10 mouse cellular contexts compared by ENCODE assay signal in genomic region chr12:99529687-99530411, GRCm38 (mm10). TPM values are rescaled to one million over a fixed set of nuclear protein-coding genes. Genes with fewer than 3 reads are reported as not detected.
A peak's percentile ranks its signal among the peaks of the same experiment; 100 is the strongest.
DNase-seq lines count a peak whose midpoint lies in the region; ATAC-seq lines count a peak whose summit lies in the region.
"Had no signal": no experiment of that assay in that cellular context is flagged by ENCODE, and none has a peak within 500 bp of the region (broad histone marks: within the 10 kb centered on the region; RNA-seq: fewer than 3 reads in every experiment).

No protein-coding gene starts in this region.

- WGBS in forebrain, embryonic 14.5 days: 41% methylated on average over 17 of the region's 17 CpGs
- 61% methylated on average over 17 of the region's 17 CpGs for WGBS in forebrain, embryonic 11.5 days

- H3K9ac ChIP-seq in forebrain, embryonic 14.5 days (ENCODE audit: low read length): no peak overlapping the region
- H3K9ac ChIP-seq in forebrain, embryonic 11.5 days (ENCODE audit: low read length): no peak overlapping the region
- H3K9ac ChIP-seq: midbrain, embryonic 12.5 days had no signal

- no peak overlapping the region for H3K4me2 ChIP-seq in forebrain, embryonic 14.5 days (ENCODE audit: low read length)
- H3K4me2 ChIP-seq in forebrain, embryonic 11.5 days (ENCODE audit: low read depth, low read length, severe bottlenecking): no peak overlapping the region
- H3K4me2 ChIP-seq: midbrain, embryonic 12.5 days had no signal

- no peaks in the 10 kb centered on the region for H3K9me3 ChIP-seq in forebrain, embryonic 14.5 days (replicated peaks; ENCODE audit: control insufficient read depth, low read length)
- no peaks in the 10 kb centered on the region for H3K9me3 ChIP-seq in forebrain, embryonic 11.5 days (ENCODE audit: control insufficient read depth, low read length)

- intact Hi-C loops in left cerebral cortex, postnatal 36 days (cut with DNase I): no loop called here

- no peaks in the 10 kb centered on the region for H3K27me3 ChIP-seq in forebrain, embryonic 14.5 days (replicated peaks; ENCODE audit: control insufficient read depth, insufficient read depth, low read length)
- H3K27me3 ChIP-seq in forebrain, embryonic 11.5 days (ENCODE audit: control insufficient read depth, insufficient read depth, low read length): no peaks in the 10 kb centered on the region
- H3K27me3 ChIP-seq: midbrain, embryonic 12.5 days had no signal

- H3K4me3 ChIP-seq in forebrain, embryonic 14.5 days (ENCODE audit: low read depth, low read length): no peak overlapping the region
- no peak overlapping the region for H3K4me3 ChIP-seq in forebrain, embryonic 11.5 days (ENCODE audit: low read depth, low read length)
- H3K4me3 ChIP-seq: erythroblast, embryonic 14.5 days; midbrain, embryonic 12.5 days had no signal

- no peak overlapping the region for H3K27ac ChIP-seq in forebrain, embryonic 14.5 days (ENCODE audit: low read depth, low read length)
- no peak overlapping the region for H3K27ac ChIP-seq in forebrain, embryonic 11.5 days (ENCODE audit: low read depth, low read length)
- H3K27ac ChIP-seq: midbrain, embryonic 12.5 days had no signal

- H3K4me1 ChIP-seq in forebrain, embryonic 14.5 days (ENCODE audit: control insufficient read depth, insufficient read depth, low read length): peaks cover 4% of the 10 kb centered on the region; the same call in 1 of the 2 replicates
- H3K4me1 ChIP-seq in forebrain, embryonic 11.5 days (replicated peaks; ENCODE audit: control insufficient read depth, insufficient read depth, low read length): peaks cover 6% of the 10 kb centered on the region; the same call in 1 of the 2 replicates

- DNase-seq in forebrain, embryonic 14.5 days (ENCODE audit: low spot score): peak; percentile 29
- DNase-seq in forebrain, embryonic 11.5 days (ENCODE audit: low spot score): no peak
- peak; percentile 26 for DNase-seq in kidney, adult 11 months
- peak; percentile 37 for DNase-seq in lung, postnatal 25 days (ENCODE audit: low spot score)
- no peak for DNase-seq in left cerebral cortex, postnatal 36 days (ENCODE audit: low spot score in 2 of 2)
- no peak for DNase-seq in cerebellum, adult 11-12 months
- no peak for DNase-seq in layer of hippocampus, adult 8-10 months (ENCODE audit: low spot score in 2 of 2)

- ATAC-seq in forebrain, embryonic 14.5 days: peak; percentile 52
- no peak for ATAC-seq in forebrain, embryonic 11.5 days (replicated peaks; ENCODE audit: low FRiP score)
- peak; percentile 55 for ATAC-seq in erythroblast, adult 5-6 weeks (replicated peaks; ENCODE audit: low FRiP score, poor library complexity, severe bottlenecking)

- peaks cover 4% of the 10 kb centered on the region; the same call in 1 of the 2 replicates for H3K36me3 ChIP-seq in forebrain, embryonic 14.5 days (ENCODE audit: control insufficient read depth, insufficient read depth, low read length)
- H3K36me3 ChIP-seq in forebrain, embryonic 11.5 days (ENCODE audit: control insufficient read depth, insufficient read depth, low read length): no peaks in the 10 kb centered on the region

RNA-seq across cellular contexts. Expression of gene Foxn3, which starts 33.5 kb away (rescaled TPM):
- polyA plus RNA-seq in forebrain, embryonic 14.5 days (2014; fragmentation: Nextera tagmentation; extraction: Ambion mirVana): 61.6 and 69.2 TPM in 2 replicates
- 87.3 and 91.9 TPM in 2 replicates for polyA plus RNA-seq in forebrain, embryonic 11.5 days (2014; fragmentation: Nextera tagmentation; extraction: Ambion mirVana)
- total RNA-seq in erythroblast, adult 5-6 weeks (2015; ENCODE audit: low replicate concordance): 87.6 and 115 TPM in 2 replicates
- 84.3 and 113 TPM in 2 replicates for total RNA-seq in erythroblast, adult 5-6 weeks (2017; ENCODE audit: low replicate concordance)
- total RNA-seq in left cerebral cortex, postnatal 36 days (2021): 10 to 100 TPM; 49.9 to 51.2 TPM
- 10 to 100 TPM; 49.1 to 69.4 (median 57.0) TPM for total RNA-seq in layer of hippocampus, adult 8-10 months (2022)

Comparison
In these comparisons a context has a peak if more than half of its experiments do, and no peak if none do; other contexts are left out.
1. DNase-seq: peak in forebrain, embryonic 14.5 days (single experiment), kidney, adult 11 months (single experiment) and lung, postnatal 25 days (single experiment); none in forebrain, embryonic 11.5 days (single experiment), left cerebral cortex, postnatal 36 days (0 of 2), cerebellum, adult 11-12 months (single experiment) and layer of hippocampus, adult 8-10 months (0 of 2).